ENCODE assay signal across 8 mouse cellular contexts in the genomic region with DNA sequence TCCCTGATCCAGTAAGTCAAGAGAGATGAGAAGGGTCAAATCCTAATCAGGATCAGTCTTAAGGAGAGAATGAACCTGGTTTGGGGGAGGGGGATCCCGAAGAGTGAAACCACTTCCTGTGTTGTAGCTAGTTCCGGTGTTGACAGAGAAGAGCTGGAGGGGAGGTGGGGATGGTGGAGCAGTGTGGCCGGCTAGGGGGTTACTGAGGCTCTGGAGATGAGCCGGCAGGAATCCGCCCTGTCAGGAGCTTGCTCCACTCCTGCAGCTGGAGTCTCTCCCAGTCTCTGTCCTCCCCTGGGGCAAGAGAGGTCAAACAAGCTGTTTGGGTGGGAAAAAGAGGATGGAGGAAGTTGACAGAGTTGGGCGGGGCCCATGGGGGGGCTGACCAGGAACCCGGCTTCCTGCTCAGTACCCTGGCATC. TPM values are rescaled to one million over a fixed set of nuclear protein-coding genes. Genes with fewer than 3 reads are reported as not detected.
DNase-seq lines count a peak whose midpoint lies in the region; ATAC-seq and TF ChIP-seq lines count a peak whose summit lies in the region.

TSS of gene Gpsm3 (plus strand) at position 126 of the 421 bp plus-strand sequence.

- no peak for TF ChIP-seq CTCF in cortical plate, adult 2 months (IDR thresholded peaks at IDR 0.05; ENCODE audit: extremely low read depth, insufficient read depth, low read length)

- H3K36me3 ChIP-seq in heart, embryonic 13.5 days: peaks cover 9% of the 10 kb centered on the region
- H3K36me3 ChIP-seq in macrophage (ENCODE audit: inconsistent target): peaks cover 3% of the 10 kb centered on the region; the same call in 1 of the 2 replicates
- peaks cover 4% of the 10 kb centered on the region for H3K36me3 ChIP-seq in splenic B cell, adult 2 months (ENCODE audit: control insufficient read depth, insufficient read depth, low read length, poor library complexity, severe bottlenecking)

- H3K4me2 ChIP-seq in heart, embryonic 13.5 days: peak within 1 kb of the TSS; percentile 91

- H3K27ac ChIP-seq in cortical plate, adult 2 months (ENCODE audit: insufficient read depth, low read length): peak within 1 kb of the TSS; percentile 53; the same call in 1 of the 2 replicates
- peak within 1 kb of the TSS; percentile 98 for H3K27ac ChIP-seq in heart, embryonic 13.5 days (replicated peaks)
- peak within 1 kb of the TSS; percentile 92 for H3K27ac ChIP-seq in macrophage

- peak; percentile 33 for DNase-seq in embryo, embryonic 10 days (ENCODE audit: low spot score)
- no peak for DNase-seq in embryo, embryonic 9.5 days (ENCODE audit: extremely low spot score)
- DNase-seq in kidney, postnatal 14 days: peak; percentile 75
- peak; percentile 58 for DNase-seq in splenic B cell, adult 2 months (ENCODE audit: low read depth, low spot score)
- DNase-seq in left cerebral cortex, postnatal 4 days: no peak

- peak within 1 kb of the TSS; percentile 100 for H3K9ac ChIP-seq in heart, embryonic 13.5 days

- no peak within 1 kb of the TSS for H3K4me3 ChIP-seq in cortical plate, adult 2 months (ENCODE audit: insufficient read depth, low read length)
- H3K4me3 ChIP-seq in heart, embryonic 13.5 days: peak within 1 kb of the TSS; percentile 24
- peak within 1 kb of the TSS; percentile 75 for H3K4me3 ChIP-seq in macrophage (ENCODE audit: inconsistent target)

- peaks cover 5% of the 10 kb centered on the region for H3K4me1 ChIP-seq in cortical plate, adult 2 months (ENCODE audit: control insufficient read depth, insufficient read depth, low read length)
- H3K4me1 ChIP-seq in heart, embryonic 13.5 days: peaks cover 71% of the 10 kb centered on the region

- no peaks in the 10 kb centered on the region for H3K27me3 ChIP-seq in heart, embryonic 13.5 days (replicated peaks)
- 0 out of 2 replicates have a peak, but pooled peaks cover 2% of the 10 kb centered on the region for H3K27me3 ChIP-seq in splenic B cell, adult 2 months (ENCODE audit: control insufficient read depth, insufficient read depth, low read length, poor library complexity, severe bottlenecking)

- TF ChIP-seq POLR2A in cortical plate, adult 2 months (IDR thresholded peaks at IDR 0.05; ENCODE audit: extremely low read depth, insufficient read depth, low read length): no peak

- WGBS in heart, embryonic 13.5 days: 21% methylated on average over 7 of the region's 7 CpGs
- 4% methylated on average over 7 of the region's 7 CpGs for WGBS in macrophage (ENCODE audit: missing documents)

- no peak for ATAC-seq in heart, embryonic 13.5 days (ENCODE audit: extremely low read depth, insufficient number of reproducible peaks, low FRiP score, low TSS enrichment)

- H3K79me2 ChIP-seq in macrophage (ENCODE audit: inconsistent target): peaks cover 58% of the 10 kb centered on the region

- no peaks in the 10 kb centered on the region for H3K9me3 ChIP-seq in heart, embryonic 13.5 days

- intact Hi-C loops in left cerebral cortex, postnatal 4 days (cut with DNase I): no loop called here

RNA-seq across cellular contexts. Expression of gene Gpsm3, which starts in this region (rescaled TPM):
- polyA plus RNA-seq in cortical plate, adult 2 months (2012; rRNA removed): 2.9 and 3.5 TPM in 2 replicates
- polyA plus RNA-seq in heart, embryonic 13.5 days (2015; fragmentation: Nextera tagmentation; extraction: Ambion mirVana): 6.8 and 7.0 TPM in 2 replicates
- 10 to 100 TPM in 22 of 26 experiments, 1 to 10 TPM in 4; 4.8 to 81.2 (median 28.1) TPM for total RNA-seq in macrophage (2018; cell fraction: chromatin; rRNA removed)
- total RNA-seq in macrophage (2018; cell fraction: cytosol; rRNA removed): 100 to 1,000 TPM; 107 to 228 (median 174) TPM
- total RNA-seq in macrophage (2018; cell fraction: nucleus; rRNA removed): 100 to 1,000 TPM in 5 of 26 experiments, 10 to 100 TPM in 21; 22.6 to 150 (median 71.5) TPM
- 124 to 167 TPM (median 152 TPM) in 3 replicates for polyA plus RNA-seq in macrophage (2018)
- total RNA-seq in left cerebral cortex, postnatal 4 days (2021): 1 to 10 TPM; 1.6 to 2.8 TPM

Comparison
In these comparisons a context has a peak if more than half of its experiments do, and no peak if none do; other contexts are left out.
1. RNA of gene Gpsm3 (polyA plus RNA-seq): 124 to 167 TPM in macrophage; 6.8 to 7.0 TPM in heart, embryonic 13.5 days and 2.9 to 3.5 TPM in cortical plate, adult 2 months; every median in the first group is over 10 times any median in the second.
2. DNase-seq: peak in embryo, embryonic 10 days (single experiment), kidney, postnatal 14 days (single experiment) and splenic B cell, adult 2 months (single experiment); none in embryo, embryonic 9.5 days (single experiment) and left cerebral cortex, postnatal 4 days (single experiment).
3. Peak in every context shown above with its lines, with median percentiles within 50 percentile points of each other: H3K27ac ChIP-seq.